Mouse (Mus musculus): ENCODE results near the gene Mpp3.
A peak's percentile ranks its signal among the peaks of the same experiment; 100 is the strongest.

The Mpp3 gene

DNA sequence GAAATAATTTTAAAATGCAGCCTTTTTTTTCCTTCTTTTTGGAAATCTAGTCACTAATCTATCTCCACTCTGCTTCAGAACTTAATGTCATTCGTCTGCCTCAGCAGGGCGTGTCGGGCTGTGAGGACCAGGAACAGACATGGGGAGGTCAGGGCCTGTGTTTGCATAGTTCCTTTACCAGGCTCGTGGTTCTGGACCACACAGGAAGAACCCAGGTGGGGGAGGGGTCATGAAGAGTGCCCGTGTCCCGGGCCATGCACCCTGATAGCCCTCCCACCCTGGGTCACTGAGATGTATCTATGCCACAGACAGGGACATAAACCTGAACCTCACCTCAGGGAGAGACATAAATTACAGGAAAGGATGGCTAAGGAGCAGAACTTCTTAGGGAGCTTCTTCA, 54.1 kb downstream of the Mpp3 start:
- no peak for DNase-seq

DNA sequence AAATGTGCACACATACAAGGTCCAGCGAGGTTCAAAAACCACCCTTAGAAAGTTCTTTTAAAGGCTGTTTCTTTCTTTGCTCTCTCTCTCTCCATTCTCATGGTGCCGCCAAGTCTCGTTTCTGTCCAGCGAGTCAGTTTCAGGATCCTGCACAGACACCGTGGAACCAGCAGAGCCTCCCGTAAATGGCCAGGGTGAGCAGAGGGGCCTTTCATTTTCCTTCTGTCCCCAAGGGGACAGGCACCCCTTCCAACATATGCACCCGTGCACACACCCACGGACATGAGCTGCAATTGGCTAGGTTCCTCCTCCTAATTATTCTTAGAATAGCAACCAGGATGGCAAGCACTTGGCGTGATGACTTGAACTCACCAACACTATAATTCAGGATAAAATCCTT, 54.8 kb downstream of the Mpp3 start:
- no peak for DNase-seq

DNA sequence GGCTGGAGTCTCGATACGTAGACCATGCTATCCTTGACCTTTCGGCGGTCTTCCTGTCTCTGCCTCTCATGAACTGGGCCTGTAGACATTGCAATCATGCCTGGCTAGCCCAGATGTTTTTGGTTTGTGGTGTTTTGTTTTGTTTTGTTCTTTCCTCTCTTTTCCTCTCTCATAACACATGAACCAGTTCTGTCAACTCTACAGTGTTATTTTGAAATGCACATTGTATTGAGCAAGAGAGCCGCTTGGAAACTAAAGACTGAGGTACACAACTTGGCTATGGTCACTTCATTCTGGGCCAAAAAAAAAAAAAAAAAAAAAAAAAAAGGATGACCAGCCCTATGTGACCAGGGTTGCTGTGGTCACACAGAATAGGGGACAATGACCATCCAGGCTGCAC, 55.6 kb downstream of the Mpp3 start:
- no peak for DNase-seq

DNA sequence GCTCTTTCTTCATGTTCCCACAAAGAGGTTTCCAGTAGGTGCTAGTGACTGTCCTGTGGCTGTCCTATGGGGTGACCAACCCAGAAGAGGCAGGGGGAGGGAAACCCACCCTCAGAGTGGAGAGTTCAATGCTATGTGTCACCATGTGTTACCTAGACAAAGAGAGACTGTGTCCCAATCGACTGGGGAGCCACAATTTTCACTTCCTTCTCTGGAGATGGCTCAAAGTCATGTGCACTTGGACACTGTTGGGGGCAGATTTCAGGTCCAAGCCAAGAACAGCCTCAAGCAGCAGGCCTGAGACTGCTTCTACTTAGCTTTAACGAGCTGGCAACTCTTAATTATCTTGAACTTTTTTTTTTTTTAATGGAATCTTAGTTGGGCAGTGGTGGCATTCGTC, 56.2 kb downstream of the Mpp3 start:
- no peak for DNase-seq

DNA sequence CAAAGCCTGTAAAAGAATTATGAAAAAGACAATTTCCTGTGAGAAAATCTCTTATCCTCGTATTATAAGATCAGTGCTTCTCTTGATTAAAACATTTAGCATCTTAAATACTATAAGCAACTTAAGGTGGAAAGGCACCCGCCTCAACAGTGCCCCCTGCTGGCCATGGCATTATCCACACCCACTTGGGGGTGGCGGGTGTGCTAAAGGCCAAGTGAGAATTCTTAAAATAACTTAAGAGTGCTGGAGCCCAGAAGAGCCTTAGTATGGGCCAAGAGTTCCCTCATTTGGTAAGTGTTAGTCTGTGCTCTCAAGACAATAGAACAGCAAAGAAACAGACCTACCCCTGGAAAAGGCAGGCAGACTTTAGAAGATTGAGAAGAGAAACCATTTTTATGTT, 56.9 kb downstream of the Mpp3 start:
- DNase-seq, result no peak

DNA sequence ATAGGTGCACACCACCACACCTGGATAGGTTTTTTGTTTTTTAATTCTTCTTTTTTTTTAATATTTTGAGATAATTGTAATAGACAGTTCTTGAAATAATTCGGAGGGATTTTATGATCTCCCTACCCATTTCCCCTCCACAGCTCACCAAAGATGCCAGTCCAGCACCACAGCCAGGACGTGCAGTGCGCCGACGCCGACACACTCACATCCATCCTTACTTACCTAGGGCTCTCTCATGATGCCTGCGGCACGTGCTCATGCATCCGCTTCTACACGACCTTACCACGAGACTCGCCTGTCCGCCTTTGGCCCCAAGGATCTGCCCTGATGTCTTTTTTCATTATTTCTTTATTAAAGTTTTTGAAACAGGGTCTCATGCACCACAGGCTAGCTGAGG, 58.4 kb downstream of the Mpp3 start:
- no peak for DNase-seq

DNA sequence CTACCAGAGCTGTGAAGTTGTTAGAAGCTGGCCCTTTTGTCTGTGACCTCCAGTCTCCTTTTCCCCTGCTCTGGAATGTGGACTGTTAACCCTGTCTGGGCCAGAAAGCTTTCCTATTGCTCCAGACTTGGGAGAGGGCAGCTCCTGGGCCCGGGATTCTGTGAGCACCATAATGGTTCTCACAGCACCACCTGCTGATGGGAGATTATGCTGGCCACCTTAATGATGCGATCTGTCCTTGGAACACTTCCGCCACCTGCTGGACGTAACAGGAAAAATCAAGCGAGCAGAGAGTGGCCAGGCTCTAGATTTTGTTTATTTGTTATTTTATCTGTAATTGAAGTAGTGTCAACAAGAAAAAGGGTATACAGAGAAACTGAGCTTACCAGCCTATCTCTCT, 59.5 kb downstream of the Mpp3 start:
- DNase-seq, result peak; percentile 85 to 89

DNA sequence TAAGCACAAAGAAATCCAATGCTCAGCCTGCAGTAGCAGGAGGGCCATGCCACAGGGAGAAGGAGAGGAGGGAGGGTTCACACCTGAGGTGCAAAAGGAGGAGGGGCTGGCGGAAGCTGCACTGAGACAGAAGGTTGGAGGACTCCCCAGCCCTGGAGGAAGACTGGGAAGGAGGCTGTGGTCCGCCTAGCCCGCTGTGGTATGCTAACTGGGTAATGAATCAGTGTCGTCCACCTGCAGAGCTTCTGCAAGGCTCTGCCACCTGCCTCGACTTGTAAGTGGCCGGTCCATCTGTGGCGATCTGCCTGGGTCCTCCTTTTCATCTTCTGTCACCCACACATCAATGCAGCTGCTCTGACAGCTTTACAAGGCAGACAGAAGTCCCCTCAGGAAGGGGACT, 60.0 kb downstream of the Mpp3 start:
- no peak for DNase-seq

DNA sequence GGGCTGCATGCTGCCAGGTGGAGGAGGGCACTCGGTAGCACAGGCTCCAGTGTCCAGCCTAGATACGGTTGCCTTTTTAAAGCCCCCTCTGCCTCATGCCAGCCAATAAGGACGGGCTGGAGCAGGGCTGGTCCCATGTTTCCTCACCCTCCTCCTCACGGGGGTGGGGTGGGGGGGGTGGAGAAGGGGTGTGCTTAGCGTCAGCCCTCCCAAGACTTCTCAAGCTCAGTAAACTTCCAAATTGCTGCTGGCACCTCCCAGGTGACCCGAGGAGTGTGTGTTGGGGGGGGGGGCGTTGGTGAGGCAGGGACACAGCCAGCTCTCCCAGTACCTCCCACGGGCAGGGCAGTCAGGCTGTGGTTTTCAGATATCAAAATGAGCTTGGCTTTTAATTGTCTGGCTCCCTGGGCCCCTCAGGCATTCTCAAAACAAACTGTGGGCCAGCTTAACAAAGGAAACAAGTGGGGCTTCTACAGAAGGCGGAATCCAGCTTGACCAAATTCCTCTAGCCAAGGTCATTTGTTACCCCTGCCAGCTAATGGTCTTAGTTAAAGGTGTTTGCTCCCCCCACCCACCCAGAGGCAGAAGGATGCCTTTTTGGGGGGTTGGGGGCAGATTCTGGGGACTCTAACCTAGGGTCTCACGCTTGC, 61.2 kb downstream of the Mpp3 start, which contains the start of gene Sost:
Gene Sost (minus strand): TSS at position 51 of the 650 bp plus-strand sequence.
- DNase-seq, result no peak

DNA sequence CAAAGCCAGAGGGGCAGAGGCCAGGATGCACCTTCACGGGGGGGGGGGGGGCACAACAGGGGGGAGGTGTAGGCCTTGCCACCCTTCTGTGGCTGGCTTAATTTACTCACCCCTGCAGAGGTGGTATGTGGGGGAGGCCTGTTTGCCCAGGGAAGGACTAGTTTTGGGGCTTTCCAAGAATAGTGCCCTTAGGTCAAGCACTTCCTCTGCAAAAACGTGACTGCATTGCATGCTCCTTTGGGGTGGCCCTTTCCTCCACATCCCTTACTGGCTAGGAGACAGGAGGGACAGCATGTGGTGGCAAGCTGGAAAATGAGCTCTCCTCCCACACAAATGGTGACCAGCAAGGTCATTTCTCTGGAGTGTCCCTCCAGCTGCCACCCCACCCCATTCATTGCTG, 62.7 kb downstream of the Mpp3 start:
- no peak for DNase-seq

DNA sequence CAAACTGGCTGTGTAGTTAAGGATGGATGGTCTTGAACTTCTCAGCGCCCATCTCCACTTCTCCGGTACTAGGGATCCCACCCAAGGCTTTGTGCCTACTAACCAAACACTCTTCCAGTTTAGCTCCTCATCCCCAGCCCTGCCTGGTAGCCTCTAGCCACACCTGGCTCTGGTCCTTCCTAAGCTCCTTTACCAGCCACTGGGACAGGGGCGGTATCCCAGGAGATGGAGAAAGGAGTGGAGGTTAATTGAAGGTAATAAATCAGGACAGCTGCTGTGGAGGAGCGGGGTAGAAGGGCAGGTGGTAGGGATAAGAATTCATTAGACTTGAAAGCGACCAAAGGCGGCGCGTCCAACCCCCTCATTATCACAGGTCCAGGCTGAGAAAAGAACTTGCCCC, 63.6 kb downstream of the Mpp3 start:
- DNase-seq, result no peak

DNA sequence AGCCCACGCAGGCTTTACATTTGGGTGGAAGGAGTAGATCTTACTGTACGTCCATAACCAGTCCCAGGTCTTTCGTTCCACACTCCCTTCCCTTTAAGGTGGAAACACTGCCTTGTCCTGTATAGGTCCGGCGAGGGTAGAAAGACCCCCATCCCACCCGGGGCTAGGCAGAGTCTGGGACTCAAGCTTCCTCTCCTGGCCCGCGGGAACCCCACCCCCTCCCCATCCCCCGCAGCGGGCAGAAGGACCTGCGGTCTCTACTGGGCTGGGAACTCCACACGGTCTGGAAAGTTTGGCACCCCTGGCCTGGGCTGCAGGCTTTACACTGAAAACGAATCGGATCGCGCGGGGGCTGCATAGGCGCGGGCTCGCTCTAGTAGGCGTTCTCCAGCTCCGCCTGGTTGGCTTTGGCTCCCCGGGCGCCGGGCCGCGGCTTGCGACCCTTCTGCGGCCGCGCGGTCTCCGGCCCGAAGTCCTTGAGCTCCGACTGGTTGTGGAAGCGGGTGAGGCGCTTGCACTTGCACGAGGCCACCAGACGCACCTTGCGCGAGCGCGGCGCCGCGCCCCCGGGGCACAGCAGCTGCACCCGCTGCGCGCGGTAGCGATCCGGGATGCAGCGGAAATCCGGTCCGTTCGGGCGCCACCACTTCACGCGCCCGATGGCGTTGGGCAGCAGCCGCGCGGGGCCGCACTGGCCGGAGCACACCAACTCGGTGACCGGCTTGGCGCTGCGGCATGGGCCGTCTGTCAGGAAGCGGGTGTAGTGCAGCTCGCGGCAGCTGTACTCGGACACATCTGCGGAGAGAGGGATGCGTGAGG, 64.6 kb downstream of the Mpp3 start:
- DNase-seq, result peak in 1 of 2 experiments; percentile 52

DNA sequence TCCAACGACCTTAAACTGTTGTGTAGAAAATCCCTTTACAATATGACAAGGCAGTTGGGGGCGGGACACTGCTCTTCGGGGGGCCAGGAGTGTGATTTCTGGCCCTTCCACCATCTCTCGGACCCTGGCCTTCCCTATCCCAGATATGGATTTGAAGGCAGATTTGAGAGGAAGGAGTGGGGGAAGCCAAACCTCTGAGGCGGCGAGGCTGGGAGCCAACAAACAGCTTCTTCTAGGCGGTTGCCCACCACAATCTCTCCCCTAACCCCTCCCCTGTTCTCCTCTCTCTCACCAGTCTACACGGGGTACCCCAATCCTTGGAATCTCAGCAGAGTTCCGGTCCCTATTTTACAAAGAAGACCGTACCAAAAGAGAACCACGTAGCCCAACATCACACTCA, 65.2 kb downstream of the Mpp3 start:
- no peak for DNase-seq

DNA sequence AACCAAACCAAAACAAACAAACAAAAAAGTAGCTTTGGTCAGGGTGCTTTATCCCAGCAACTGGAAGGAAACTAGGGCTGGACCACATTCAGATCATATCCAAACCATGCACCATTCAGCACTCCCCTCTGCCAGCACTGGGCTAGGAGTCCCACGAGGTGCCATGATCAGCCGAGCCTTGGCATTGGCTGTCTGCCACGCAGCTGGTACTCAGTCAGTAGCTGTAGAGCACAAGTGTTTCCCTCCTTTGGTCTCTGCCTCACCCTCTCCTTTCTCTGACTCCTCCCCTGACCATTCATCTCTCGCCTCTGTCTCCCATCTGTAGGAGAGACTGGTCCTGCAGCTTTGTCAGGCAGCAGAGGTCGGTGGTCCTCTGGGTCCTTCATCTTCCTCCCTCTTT, 70.8 kb downstream of the Mpp3 start:
- no peak for DNase-seq

DNA sequence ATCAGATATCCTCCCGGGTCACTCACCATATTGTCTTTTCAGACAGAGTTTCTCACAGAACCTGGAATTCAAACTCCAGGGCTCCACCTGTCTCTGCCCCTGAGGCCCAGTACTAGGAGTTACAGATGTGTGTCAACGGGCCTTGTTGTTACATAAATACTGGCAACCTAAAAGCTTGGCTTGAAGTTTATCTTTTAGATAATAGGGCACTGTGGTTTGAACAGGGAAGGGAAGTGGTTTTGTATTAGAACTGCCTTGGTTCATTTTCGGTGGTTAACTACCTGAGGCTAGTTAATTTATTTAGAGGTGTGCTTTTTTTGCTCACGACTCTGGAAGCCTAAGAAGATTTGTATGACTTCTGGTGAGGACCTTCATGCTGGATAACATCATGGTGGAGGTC, 74.8 kb downstream of the Mpp3 start:
- no peak for DNase-seq

DNA sequence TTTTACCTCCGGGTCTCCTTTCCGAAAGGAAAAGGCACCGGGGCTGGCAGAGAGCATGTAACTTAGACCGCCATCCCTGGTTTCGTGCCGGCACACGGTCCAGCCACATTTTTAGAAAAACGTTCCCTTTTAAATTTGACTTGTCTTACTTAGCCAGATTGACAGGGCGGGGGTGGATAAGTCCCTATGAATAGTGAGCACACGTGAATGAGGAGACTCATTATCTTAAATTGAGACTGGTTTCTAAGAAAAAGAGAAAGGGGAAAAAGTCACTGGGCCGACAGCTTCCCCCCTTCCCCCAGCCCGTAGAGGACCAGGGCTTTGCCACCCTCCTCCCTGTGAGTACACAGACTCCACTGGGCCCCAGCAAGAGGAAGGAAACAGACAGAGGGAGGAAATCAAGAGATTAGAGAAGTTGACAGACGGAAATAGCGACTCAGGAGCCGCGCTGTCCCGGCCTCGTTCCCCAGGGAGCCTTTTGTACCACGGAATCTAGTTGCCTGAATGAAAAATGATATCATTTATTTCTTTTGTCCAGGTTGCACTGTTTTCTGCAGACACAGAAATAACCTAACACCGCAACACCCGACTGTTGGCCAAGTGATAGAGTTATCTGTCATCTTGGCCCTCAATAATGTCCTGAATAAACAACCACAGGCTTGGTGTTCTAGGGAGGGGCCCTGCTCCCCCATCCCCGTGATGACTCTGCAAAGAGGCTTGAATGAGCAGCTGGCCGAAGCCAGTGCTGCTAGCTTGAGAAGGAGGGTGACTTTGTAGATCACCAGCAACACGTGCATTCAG, 75.5 kb downstream of the Mpp3 start:
- no peak for DNase-seq

DNA sequence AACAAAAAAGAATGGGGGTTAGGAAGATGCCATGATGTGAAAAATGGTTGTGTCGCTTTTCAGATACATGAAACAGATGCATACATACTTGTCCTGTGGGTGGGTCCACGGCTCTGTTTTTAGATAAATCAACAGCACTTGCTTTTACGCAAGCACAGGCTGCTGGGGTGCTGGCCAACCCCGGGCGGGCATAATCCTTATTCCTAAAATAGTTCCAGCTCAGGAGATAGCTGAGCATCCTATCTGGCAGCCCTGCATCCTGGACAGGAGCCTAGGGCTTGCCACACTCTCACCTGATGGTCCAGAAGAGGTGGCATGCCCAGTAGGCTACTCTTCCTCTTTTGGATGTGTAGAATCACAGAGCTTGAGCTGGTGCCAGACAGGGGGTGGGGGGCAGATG, 78.2 kb downstream of the Mpp3 start:
- no peak for DNase-seq

Measured in cerebellum, adult 18-20 months (tissue).